Comparison of ENCODE assay signal across 10 mouse cellular contexts in the genomic region with DNA sequence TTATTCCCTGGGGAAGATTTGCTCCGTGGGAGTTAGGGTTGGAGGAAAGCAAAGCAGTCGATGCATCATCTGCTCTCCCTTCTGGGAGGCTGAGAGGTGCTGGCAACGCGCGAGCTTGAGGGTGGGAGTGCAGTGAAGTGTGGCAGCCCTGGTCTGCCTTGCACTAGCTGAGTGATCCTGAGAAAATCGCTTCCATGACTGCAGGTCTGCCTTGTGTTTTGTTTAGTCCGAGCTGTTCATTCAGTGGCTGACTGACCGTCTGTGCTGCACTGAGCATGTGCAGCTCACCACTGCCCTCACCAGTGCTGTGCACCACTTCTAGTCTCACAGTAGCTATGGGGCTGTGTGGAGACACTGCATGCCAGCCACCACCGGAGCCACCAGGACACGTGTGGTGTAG. TPM values are rescaled to one million over a fixed set of nuclear protein-coding genes. Genes with fewer than 3 reads are reported as not detected.
A peak's percentile ranks its signal among the peaks of the same experiment; 100 is the strongest.
DNase-seq lines count a peak whose midpoint lies in the region; ATAC-seq and TF ChIP-seq lines count a peak whose summit lies in the region.
"Had no signal": no experiment of that assay in that cellular context is flagged by ENCODE, and none has a peak within 500 bp of the region (broad histone marks: within the 10 kb centered on the region; RNA-seq: fewer than 3 reads in every experiment).

No protein-coding gene starts in this region.

- no peaks in the 10 kb centered on the region for H3K9me3 ChIP-seq in kidney, postnatal 0 days (replicated peaks; ENCODE audit: low read length)
- H3K9me3 ChIP-seq: limb, embryonic 10.5 days; stomach, embryonic 15.5 days had no signal

- peak; percentile 85 for ATAC-seq in kidney, postnatal 0 days (replicated peaks; ENCODE audit: low FRiP score, low read depth)
- 0 out of 2 replicates have a peak, but pooled peaks have one; percentile 20 for ATAC-seq in erythroblast, adult 5-6 weeks (replicated peaks; ENCODE audit: low FRiP score, poor library complexity, severe bottlenecking)
- ATAC-seq in CD4-positive, CD25-positive, alpha-beta regulatory T cell, adult 4 months, result no peak

- intact Hi-C loops in left cerebral cortex, postnatal 36 days (cut with DNase I), result no loop called here

- no peaks in the 10 kb centered on the region for H3K4me1 ChIP-seq in kidney, postnatal 0 days (replicated peaks; ENCODE audit: insufficient read depth, low read length)
- H3K4me1 ChIP-seq in kidney, adult 2 months (ENCODE audit: control insufficient read depth, insufficient read depth, low read length), result no peaks in the 10 kb centered on the region
- H3K4me1 ChIP-seq: limb, embryonic 10.5 days; stomach, embryonic 15.5 days had no signal

- 48% methylated on average over 10 of the region's 10 CpGs for WGBS in kidney, postnatal 0 days
- WGBS in kidney, adult 2 months, result 37% methylated on average over 10 of the region's 10 CpGs

- H3K4me3 ChIP-seq in kidney, postnatal 0 days (replicated peaks; ENCODE audit: low read depth, low read length), result no peak overlapping the region
- no peak overlapping the region for H3K4me3 ChIP-seq in kidney, adult 2 months (ENCODE audit: insufficient read depth, low read depth, low read length)
- H3K4me3 ChIP-seq: limb, embryonic 10.5 days; myocyte; stomach, embryonic 15.5 days had no signal

- 0 out of 2 replicates have a peak, but pooled peaks have one; percentile 13 for TF ChIP-seq CTCF in kidney, postnatal 0 days (IDR thresholded peaks at IDR 0.05; ENCODE audit: low read depth)
- no peak for TF ChIP-seq CTCF in kidney, adult 2 months (conservative IDR thresholded peaks at IDR 0.05; ENCODE audit: insufficient read depth, insufficient read length, low read depth, low read length)

- no peak overlapping the region for H3K4me2 ChIP-seq in kidney, postnatal 0 days (ENCODE audit: low read length)
- H3K4me2 ChIP-seq: stomach, embryonic 15.5 days had no signal

- DNase-seq in kidney, postnatal 0 days (ENCODE audit: low spot score), result peak; percentile 52
- no peak for DNase-seq in kidney, adult 2 months
- peak; percentile 64 for DNase-seq in layer of hippocampus, adult 11-12 months (ENCODE audit: low spot score)
- peak; percentile 47 to 58 for DNase-seq in left cerebral cortex, postnatal 36 days (ENCODE audit: low spot score in 2 of 2)
- DNase-seq in cerebellum, postnatal 14 days, result no peak

- H3K9ac ChIP-seq in kidney, postnatal 0 days (ENCODE audit: low read depth, low read length), result no peak overlapping the region
- H3K9ac ChIP-seq: stomach, embryonic 15.5 days had no signal

- peaks cover 40% of the 10 kb centered on the region for H3K36me3 ChIP-seq in kidney, postnatal 0 days (ENCODE audit: insufficient read depth, low read length)
- H3K36me3 ChIP-seq in kidney, adult 2 months (ENCODE audit: control insufficient read depth, insufficient read depth, low read length), result peaks cover 7% of the 10 kb centered on the region

- H3K27me3 ChIP-seq in kidney, postnatal 0 days (ENCODE audit: insufficient read depth, low read length), result no peaks in the 10 kb centered on the region
- H3K27me3 ChIP-seq in kidney, adult 2 months (replicated peaks; ENCODE audit: control insufficient read depth, insufficient read depth, low read length), result no peaks in the 10 kb centered on the region
- H3K27me3 ChIP-seq: stomach, embryonic 15.5 days had no signal

- no peak for TF ChIP-seq POLR2A in kidney, adult 2 months (IDR thresholded peaks at IDR 0.05; ENCODE audit: low read depth, low read length)

- 0 out of 2 replicates have a peak overlapping the region, but pooled peaks have one; percentile 0 for H3K27ac ChIP-seq in kidney, postnatal 0 days
- H3K27ac ChIP-seq in kidney, adult 2 months (ENCODE audit: insufficient read depth, low read depth, low read length), result no peak overlapping the region
- H3K27ac ChIP-seq: limb, embryonic 10.5 days; stomach, embryonic 15.5 days had no signal

RNA-seq across cellular contexts. Expression of a gene that starts 42.2 kb away (rescaled TPM):
- polyA plus RNA-seq in kidney, postnatal 0 days (2015; fragmentation: Nextera tagmentation; extraction: Ambion mirVana), result 121 and 129 TPM in 2 replicates
- 52.8 and 55.8 TPM in 2 replicates for polyA plus RNA-seq in kidney, adult 2 months (2012; rRNA removed)
- 270 and 282 TPM in 2 replicates for total RNA-seq in erythroblast, adult 5-6 weeks (2015; ENCODE audit: low replicate concordance)
- 366 and 394 TPM in 2 replicates for total RNA-seq in erythroblast, adult 5-6 weeks (2017; ENCODE audit: low replicate concordance)
- total RNA-seq in left cerebral cortex, postnatal 36 days (2021), result 100 to 1,000 TPM; 183 to 199 TPM
- 10 to 100 TPM; 11.5 to 14.4 TPM for polyA plus RNA-seq in CD4-positive, CD25-positive, alpha-beta regulatory T cell, adult 4 months (2017; shearing (Covaris generic))

Comparison
In these comparisons a context has a peak if more than half of its experiments do, and no peak if none do; other contexts are left out.
1. DNase-seq: peak in kidney, postnatal 0 days (single experiment), layer of hippocampus, adult 11-12 months (single experiment) and left cerebral cortex, postnatal 36 days (2 of 2); none in kidney, adult 2 months (single experiment) and cerebellum, postnatal 14 days (0 of 2).